In the genomic region with DNA sequence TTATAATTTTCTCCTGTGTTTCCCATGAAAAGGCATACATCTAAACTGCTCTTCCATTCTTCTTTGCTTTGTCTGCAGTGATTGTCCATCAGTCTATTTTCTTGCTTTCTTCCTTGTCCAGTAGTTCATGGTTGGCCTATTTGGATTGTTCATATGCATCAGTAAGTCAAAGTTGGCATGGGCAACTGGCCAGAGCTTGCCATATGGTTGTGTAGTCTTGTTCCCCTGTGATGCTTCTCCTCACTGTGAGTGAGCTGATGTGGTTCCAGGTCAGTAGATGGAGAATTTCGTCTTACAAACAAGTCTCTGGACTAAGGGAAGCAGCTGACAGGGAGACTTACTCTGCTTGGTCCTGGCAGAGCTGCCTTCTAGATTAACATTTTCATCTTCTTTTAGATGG, we compare ENCODE assay signal across 23 mouse cellular contexts.
DNase-seq lines count a peak whose midpoint lies in the region; ATAC-seq and TF ChIP-seq lines count a peak whose summit lies in the region.
"Had no signal": no experiment of that assay in that cellular context is flagged by ENCODE, and none has a peak within 500 bp of the region (broad histone marks: within the 10 kb centered on the region; RNA-seq: fewer than 3 reads in every experiment).

No protein-coding gene starts in this region.

- H3K27ac ChIP-seq in hindbrain, postnatal 0 days = no peak overlapping the region
- no peak overlapping the region for H3K27ac ChIP-seq in hindbrain, embryonic 12.5 days
- H3K27ac ChIP-seq: embryonic facial prominence, embryonic 15.5 days; forebrain, embryonic 15.5 days; heart, embryonic 10.5 days; hindbrain, embryonic 13.5 days; intestine, embryonic 15.5 days had no signal

- no peak overlapping the region for H3K4me2 ChIP-seq in hindbrain, postnatal 0 days (ENCODE audit: low read depth, low read length)
- H3K4me2 ChIP-seq in hindbrain, embryonic 12.5 days (replicated peaks) = no peak overlapping the region
- H3K4me2 ChIP-seq: embryonic facial prominence, embryonic 15.5 days; forebrain, embryonic 15.5 days; hindbrain, embryonic 13.5 days; intestine, embryonic 15.5 days had no signal

- H3K4me1 ChIP-seq in hindbrain, postnatal 0 days (ENCODE audit: insufficient read depth, low read length) = no peaks in the 10 kb centered on the region
- no peaks in the 10 kb centered on the region for H3K4me1 ChIP-seq in hindbrain, embryonic 12.5 days
- H3K4me1 ChIP-seq: embryonic facial prominence, embryonic 15.5 days; forebrain, embryonic 15.5 days; heart, embryonic 10.5 days; hindbrain, embryonic 13.5 days; intestine, embryonic 15.5 days had no signal

- no peaks in the 10 kb centered on the region; the same call in 1 of the 2 replicates for H3K9me3 ChIP-seq in hindbrain, postnatal 0 days (ENCODE audit: low read length)
- H3K9me3 ChIP-seq in hindbrain, embryonic 12.5 days (replicated peaks) = no peaks in the 10 kb centered on the region
- H3K9me3 ChIP-seq: embryonic facial prominence, embryonic 15.5 days; forebrain, embryonic 15.5 days; heart, embryonic 10.5 days; hindbrain, embryonic 13.5 days; intestine, embryonic 15.5 days had no signal

- 53% methylated on average over 1 of the region's 1 CpGs for WGBS in hindbrain, postnatal 0 days
- 78% methylated on average over 1 of the region's 1 CpGs for whole genome bisulfite sequencing in hindbrain, embryonic 12.5 days

- H3K27me3 ChIP-seq in hindbrain, postnatal 0 days (ENCODE audit: insufficient read depth, low read length) = no peaks in the 10 kb centered on the region
- no peaks in the 10 kb centered on the region for H3K27me3 ChIP-seq in hindbrain, embryonic 12.5 days
- H3K27me3 ChIP-seq: CH12.LX; embryonic facial prominence, embryonic 15.5 days; forebrain, embryonic 15.5 days; hindbrain, embryonic 13.5 days; intestine, embryonic 15.5 days had no signal

- ATAC-seq in hindbrain, postnatal 0 days = no peak
- no peak for ATAC-seq in hindbrain, embryonic 12.5 days (ENCODE audit: low FRiP score)
- ATAC-seq: activated CD4-positive, CD25-positive, alpha-beta regulatory T cell, adult 4 months; forebrain, embryonic 15.5 days; intestine, embryonic 15.5 days; Patski had no signal

- no peak overlapping the region for H3K4me3 ChIP-seq in hindbrain, postnatal 0 days (ENCODE audit: low read length)
- no peak overlapping the region for H3K4me3 ChIP-seq in hindbrain, embryonic 12.5 days
- H3K4me3 ChIP-seq: embryonic facial prominence, embryonic 15.5 days; erythroblast, embryonic 14.5 days; forebrain, embryonic 15.5 days; heart, embryonic 10.5 days; hindbrain, embryonic 13.5 days; intestine, embryonic 15.5 days had no signal

- no peaks in the 10 kb centered on the region for H3K36me3 ChIP-seq in hindbrain, postnatal 0 days (ENCODE audit: insufficient read depth, low read length)
- H3K36me3 ChIP-seq in hindbrain, embryonic 12.5 days = no peaks in the 10 kb centered on the region
- H3K36me3 ChIP-seq: embryonic facial prominence, embryonic 15.5 days; forebrain, embryonic 15.5 days; heart, embryonic 10.5 days; hindbrain, embryonic 13.5 days; intestine, embryonic 15.5 days had no signal

- DNase-seq in hindbrain, postnatal 0 days (ENCODE audit: low spot score) = peak; percentile 17
- DNase-seq in cerebellum, adult 11-12 months = peak; percentile 5
- peak; percentile 13 for DNase-seq in cerebellum, adult 9-10 months
- DNase-seq in cerebellum, postnatal 25 days = peak; percentile 40 to 61
- no peak for DNase-seq in urinary bladder, postnatal 4 days (ENCODE audit: low spot score in 2 of 2)
- no peak for DNase-seq in layer of hippocampus, postnatal 10 days (ENCODE audit: low spot score in 2 of 2)
- DNase-seq in ovary, postnatal 36 days (ENCODE audit: low spot score) = no peak
- DNase-seq: adrenal gland, postnatal 25 days; gastrocnemius, postnatal 10 days; heart, adult 18-20 months; heart, postnatal 10 days; heart, postnatal 4 days; kidney, adult 18-20 months had no signal

- no peak for TF ChIP-seq CTCF in hindbrain, postnatal 0 days (IDR thresholded peaks at IDR 0.05; ENCODE audit: low read depth)

- H3K9ac ChIP-seq in hindbrain, postnatal 0 days (replicated peaks; ENCODE audit: low read length) = no peak overlapping the region
- no peak overlapping the region for H3K9ac ChIP-seq in hindbrain, embryonic 12.5 days
- H3K9ac ChIP-seq: embryonic facial prominence, embryonic 15.5 days; forebrain, embryonic 15.5 days; hindbrain, embryonic 13.5 days; intestine, embryonic 15.5 days had no signal

Comparison
In these comparisons a context has a peak if more than half of its experiments do, and no peak if none do; other contexts are left out.
1. DNase-seq: peak in hindbrain, postnatal 0 days (single experiment), cerebellum, adult 11-12 months (single experiment), cerebellum, adult 9-10 months (single experiment) and cerebellum, postnatal 25 days (2 of 2); none in urinary bladder, postnatal 4 days (0 of 2), layer of hippocampus, postnatal 10 days (0 of 2) and ovary, postnatal 36 days (single experiment).